Mouse (Mus musculus): ENCODE measurements around the gene Foxred2. TPM values are rescaled to one million over a fixed set of nuclear protein-coding genes. Genes with fewer than 3 reads are reported as not detected.

Foxred2 gene
- total RNA-seq, 2 experiments from 2014 or later, result 2.1 to 4.7 TPM

DNA sequence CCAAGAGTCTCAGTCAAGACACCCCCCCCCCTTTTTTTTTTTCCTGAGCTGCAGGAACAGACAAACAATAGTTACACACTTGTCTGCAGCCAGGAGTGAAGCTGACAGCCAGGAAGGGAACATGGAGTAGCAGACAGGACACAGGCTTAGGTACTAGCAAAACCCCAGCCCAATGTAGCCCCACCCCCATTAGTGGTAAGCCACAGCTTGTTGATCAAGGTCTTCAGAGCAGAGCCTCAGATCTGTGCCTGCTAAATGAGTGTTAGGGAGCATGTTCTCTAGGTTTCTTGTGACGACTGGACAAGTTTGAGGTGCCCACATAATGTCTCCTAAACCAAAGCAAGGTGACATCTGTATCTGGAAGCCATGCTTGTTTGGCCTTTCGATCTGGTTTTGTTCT is 2.2 kb downstream of the Foxred2 start:
- no peak for ATAC-seq (replicated peaks; ENCODE audit: low FRiP score, poor library complexity, severe bottlenecking)

DNA sequence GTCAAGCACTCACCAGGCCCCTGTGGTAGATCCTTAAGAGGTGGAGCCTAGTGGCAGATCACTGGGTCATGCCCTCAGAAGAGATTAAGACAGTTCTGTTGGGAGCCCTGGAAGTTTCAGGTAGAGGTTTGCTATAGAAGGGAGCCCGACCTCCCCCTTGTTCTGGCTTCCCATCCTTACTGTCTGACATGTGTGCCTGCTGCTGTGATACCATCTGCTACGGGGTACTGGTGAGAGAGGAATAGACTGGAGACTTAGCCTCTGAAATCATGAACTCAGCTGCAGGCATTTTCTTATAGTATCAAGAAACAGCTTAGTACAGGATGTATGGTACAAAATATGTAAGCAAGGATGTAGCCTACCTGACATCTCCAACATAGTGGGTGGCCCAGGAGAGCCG is 3.6 kb downstream of the Foxred2 start:
- ATAC-seq (replicated peaks; ENCODE audit: low FRiP score, poor library complexity, severe bottlenecking), result no peak

DNA sequence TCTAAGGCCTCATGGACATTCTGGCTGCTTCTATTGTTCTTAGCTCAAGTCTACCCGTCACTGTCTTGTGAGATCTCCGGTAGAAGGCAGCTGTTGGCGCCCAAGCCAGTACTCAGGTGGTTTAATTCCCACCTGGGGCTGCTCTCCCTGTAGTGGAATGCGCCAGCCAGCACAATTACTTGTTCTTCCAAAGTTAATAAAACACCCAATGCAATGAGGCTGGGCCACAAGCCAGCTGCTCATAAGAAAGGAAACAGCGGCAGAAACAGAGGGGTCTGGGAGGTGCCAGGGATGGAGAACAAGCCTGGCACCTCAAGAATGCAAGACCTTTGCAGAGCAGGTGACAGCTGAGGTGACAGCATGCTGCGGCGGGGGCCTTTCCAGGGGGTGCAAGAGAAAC is 7.5 kb downstream of the Foxred2 start:
- ATAC-seq (replicated peaks; ENCODE audit: low FRiP score, poor library complexity, severe bottlenecking), result no peak

- ATAC-seq (replicated peaks; ENCODE audit: low FRiP score, poor library complexity, severe bottlenecking), result no peak
These were observed 10.8 kb downstream of the Foxred2 start for GRCm38 (mm10) chr15:77945711-77946110.

GRCm38 (mm10) chr15:77941563-77941962 is 15.0 kb downstream of the Foxred2 start:
- ATAC-seq (replicated peaks; ENCODE audit: low FRiP score, poor library complexity, severe bottlenecking), result no peak

GRCm38 (mm10) chr15:77938516-77938915 is 18.0 kb downstream of the Foxred2 start:
- no peak for ATAC-seq (replicated peaks; ENCODE audit: low FRiP score, poor library complexity, severe bottlenecking)

GRCm38 (mm10) chr15:77935673-77936375 is 20.7 kb downstream of the Foxred2 start:
- ATAC-seq (replicated peaks; ENCODE audit: low FRiP score, poor library complexity, severe bottlenecking), result no peak

DNA sequence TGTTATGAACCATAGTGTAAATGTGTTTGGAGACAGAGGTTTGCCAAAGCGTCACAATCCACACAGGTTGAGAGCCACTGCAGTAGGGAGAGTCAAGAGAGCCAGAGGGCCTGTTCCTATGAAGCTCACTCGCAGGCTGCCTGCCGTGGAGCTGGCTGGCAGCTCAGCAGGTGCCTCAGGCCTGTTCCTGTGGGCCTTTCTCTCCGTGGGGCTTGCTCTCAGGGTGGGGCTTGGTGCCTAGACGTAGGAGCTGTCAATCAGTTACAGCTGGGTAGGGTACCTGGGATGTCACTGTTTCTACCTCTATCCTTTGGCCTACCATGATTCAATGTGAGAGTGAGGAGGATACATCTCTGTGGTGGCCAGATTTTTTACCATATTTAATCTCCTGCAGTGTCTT is 21.6 kb downstream of the Foxred2 start:
- ATAC-seq (replicated peaks; ENCODE audit: low FRiP score, poor library complexity, severe bottlenecking), result no peak

DNA sequence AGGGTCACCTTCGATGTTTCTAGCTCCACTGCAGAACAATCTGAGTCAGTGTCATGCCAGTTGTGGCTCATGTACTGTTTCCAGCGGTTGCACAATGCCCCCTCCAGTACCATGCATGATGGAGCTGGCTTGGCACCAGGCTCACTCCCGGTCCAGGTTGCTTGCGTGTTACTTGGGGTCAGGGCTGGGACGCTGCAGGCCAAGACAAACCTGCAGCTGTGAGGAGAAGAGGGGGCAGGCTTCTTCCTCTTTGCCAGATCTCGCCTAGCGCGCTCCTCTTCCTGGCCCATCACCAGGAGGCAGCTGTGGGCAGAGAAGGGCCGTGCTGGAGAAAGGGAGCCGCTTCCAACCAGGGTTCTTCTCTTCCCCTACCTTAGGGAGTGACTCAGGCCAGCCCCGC is 22.2 kb downstream of the Foxred2 start:
- no peak for ATAC-seq (replicated peaks; ENCODE audit: low FRiP score, poor library complexity, severe bottlenecking)

- peak; percentile 62 for ATAC-seq (replicated peaks; ENCODE audit: low FRiP score, poor library complexity, severe bottlenecking)
These were observed 22.8 kb downstream of the Foxred2 start for GRCm38 (mm10) chr15:77933770-77934169.

DNA sequence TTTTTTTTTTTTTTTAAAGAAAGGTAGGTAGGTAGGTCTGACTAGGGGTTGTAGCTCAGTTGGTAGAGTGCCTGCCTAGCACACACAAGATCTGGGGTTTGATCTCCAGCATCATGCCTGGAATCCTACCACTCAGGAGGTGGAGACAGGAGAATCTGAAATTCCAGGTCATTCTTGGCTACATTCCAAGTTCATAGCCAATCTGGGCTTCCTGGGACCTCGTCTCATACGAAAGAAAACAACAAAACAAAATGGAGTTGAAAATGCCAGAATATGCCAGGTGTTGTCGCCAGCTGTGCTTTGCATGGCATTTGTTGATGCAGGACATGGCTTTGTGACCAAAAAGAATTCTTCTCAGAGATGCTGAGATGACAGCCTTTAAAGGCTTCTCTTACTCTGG is 23.3 kb downstream of the Foxred2 start:
- ATAC-seq (replicated peaks; ENCODE audit: low FRiP score, poor library complexity, severe bottlenecking), result no peak

GRCm38 (mm10) chr15:77931689-77932016 is 24.9 kb downstream of the Foxred2 start:
- peak; percentile 66 for ATAC-seq (replicated peaks; ENCODE audit: low FRiP score, poor library complexity, severe bottlenecking)

DNA sequence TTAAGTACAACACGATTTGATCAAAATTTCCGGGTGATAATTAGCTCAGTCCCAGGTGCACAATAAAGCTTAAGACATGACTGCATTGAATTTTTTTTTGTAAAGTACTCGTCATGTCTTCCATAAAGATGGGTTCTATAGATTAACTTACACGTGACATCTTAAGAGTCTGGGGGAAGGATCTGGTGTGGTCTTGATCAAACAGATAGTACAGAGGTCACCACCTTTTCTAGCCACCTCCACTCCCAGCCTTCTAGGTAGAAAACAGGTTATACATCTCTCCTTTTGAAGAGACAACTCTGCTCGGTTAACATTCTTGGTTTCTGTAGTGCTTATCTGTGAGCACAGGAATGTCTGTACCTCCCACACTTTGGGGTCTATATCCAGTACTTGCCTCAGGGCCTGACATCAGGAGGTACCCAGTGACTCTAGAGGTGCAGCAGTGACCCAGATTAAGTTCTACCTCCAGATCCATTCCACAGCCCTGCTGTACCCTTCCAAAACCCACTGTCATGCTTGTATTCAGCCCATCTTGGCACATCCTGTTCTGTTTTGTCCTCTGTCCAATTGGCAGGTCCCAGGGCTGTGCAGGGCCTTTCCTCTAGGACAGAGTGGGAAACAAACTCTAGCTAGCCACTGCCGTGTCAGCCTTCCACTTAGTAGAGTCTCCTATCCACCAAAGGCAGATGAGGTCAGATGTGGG is 25.4 kb downstream of the Foxred2 start:
- peak; percentile 2; the same call in 1 of the 2 replicates for ATAC-seq (replicated peaks; ENCODE audit: low FRiP score, poor library complexity, severe bottlenecking)

- no peak for ATAC-seq (replicated peaks; ENCODE audit: low FRiP score, poor library complexity, severe bottlenecking)
These were observed 26.7 kb downstream of the Foxred2 start for GRCm38 (mm10) chr15:77929804-77930203.

DNA sequence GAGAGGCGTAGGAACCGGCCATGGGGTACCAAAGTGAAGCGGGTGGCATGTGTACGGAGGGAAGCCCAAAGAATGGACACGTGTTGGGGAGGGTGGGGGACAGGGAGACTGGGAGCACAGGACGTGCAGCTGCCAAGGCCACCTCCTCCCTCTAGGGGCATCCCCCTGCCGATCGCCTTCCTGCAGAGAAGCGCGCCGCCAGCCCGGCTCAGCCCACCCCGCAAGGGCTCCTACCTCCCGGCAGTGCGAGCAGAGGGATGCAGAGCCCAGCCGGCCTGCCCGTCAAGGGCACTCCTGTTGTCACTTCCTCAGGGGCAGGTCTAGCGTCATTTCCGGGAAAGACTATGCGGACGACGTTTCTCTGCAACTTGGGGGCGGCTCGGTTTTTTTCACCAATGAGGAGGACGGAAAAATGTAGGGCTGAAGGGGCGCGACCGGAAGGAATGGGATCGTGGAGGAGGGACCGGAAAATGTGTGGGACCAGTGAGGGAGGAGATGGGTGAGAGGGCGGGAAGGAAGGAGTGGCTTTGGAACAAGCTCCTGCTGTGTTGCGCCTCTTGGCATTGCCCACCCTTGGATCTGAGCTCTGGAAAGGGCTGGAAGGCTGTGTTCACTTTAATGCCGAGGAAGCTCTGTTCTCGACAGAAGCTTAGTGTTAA is 27.7 kb downstream of the Foxred2 start, which contains the start of gene Txn2:
Gene Txn2, minus strand, starts transcription at position 334 of the 659 bp plus-strand sequence.
- peak; percentile 85 for ATAC-seq (replicated peaks; ENCODE audit: low FRiP score, poor library complexity, severe bottlenecking)

DNA sequence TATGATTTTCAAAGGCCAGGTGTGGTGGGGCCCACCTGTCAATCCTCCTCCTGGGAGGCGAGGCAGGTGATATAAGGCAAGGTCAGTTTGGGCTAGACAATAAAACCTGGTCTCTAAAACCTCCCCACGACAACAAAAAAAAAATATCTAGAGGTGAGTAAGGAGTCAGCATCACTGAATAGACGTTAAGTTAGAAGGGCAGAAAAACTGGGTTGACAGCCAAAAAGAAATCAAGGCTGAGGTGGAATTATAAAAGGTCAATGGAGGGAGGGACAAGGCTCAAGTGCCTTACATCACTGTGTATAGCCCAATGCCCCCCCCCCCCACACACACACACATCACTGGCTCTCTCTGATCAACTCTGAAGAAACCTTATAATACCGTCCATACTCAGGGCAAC is 28.4 kb downstream of the Foxred2 start:
- ATAC-seq (replicated peaks; ENCODE audit: low FRiP score, poor library complexity, severe bottlenecking), result no peak

GRCm38 (mm10) chr15:77926921-77927320 is 29.6 kb downstream of the Foxred2 start:
- ATAC-seq (replicated peaks; ENCODE audit: low FRiP score, poor library complexity, severe bottlenecking), result no peak

- no peak for ATAC-seq (replicated peaks; ENCODE audit: low FRiP score, poor library complexity, severe bottlenecking)
These were observed 31.3 kb downstream of the Foxred2 start for GRCm38 (mm10) chr15:77925195-77925594.

- no peak for ATAC-seq (replicated peaks; ENCODE audit: low FRiP score, poor library complexity, severe bottlenecking)
These were observed 33.1 kb downstream of the Foxred2 start for GRCm38 (mm10) chr15:77923267-77924035.

DNA sequence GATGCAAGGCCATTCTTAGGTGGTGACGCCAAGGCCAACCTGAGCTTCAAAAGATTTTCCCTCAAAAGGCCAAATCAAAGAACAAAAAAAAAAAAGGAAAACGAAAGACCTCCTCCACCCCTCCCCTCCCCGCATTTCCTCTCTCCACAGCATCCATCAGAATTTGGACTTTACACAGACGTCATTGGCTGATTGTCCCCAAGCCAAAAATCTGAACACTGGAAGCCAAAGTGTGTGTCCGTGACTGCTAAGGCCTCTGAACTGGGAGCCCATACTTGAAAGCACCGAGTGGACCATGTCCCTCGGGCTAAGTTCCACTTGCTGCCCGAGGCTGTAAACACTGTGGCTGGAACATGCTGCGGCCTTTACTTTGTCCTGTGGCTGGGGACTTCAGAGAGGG is 33.8 kb downstream of the Foxred2 start:
- ATAC-seq (replicated peaks; ENCODE audit: low FRiP score, poor library complexity, severe bottlenecking), result no peak

All from erythroblast, adult 5-6 weeks (primary cell).